Comparison of ENCODE assay signal across 17 mouse cellular contexts in the genomic region with DNA sequence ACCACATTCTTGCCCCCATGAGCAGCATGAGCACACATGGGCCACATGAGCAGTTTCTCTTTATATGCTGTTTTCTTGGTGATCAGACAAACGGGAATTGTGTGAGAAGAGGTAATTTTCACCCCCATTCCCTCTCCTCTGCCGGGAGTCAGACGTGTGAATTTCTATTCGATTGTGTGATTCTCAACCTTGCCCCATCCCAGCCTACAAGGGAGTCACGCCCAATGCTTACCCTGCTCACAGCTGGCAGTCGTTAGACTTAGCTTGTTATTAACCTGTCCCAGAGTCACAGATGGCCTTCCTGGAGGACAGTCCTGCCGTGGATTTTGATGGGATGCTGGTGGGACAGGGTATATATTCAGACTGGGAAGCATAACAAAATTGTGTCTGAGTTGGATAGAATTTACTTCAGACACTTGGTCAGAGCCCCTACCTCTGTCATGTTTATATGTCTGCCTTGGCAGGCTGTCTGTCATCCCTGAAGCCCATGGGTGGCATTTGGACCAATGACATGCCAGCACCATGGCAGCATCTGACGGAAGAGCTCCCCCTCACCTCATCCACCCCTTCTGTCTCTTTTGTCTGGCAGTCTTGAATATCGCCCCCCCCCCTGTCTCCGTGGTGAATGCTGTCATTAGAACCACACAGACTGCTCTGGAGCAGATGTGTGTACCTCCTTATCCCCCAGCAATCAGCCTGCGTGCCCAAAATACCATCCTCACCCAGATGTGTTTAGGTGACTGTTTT.
DNase-seq lines count a peak whose midpoint lies in the region; ATAC-seq lines count a peak whose summit lies in the region.
"Had no signal": no experiment of that assay in that cellular context is flagged by ENCODE, and none has a peak within 500 bp of the region (broad histone marks: within the 10 kb centered on the region; RNA-seq: fewer than 3 reads in every experiment).

No protein-coding gene starts in this region.

- H3K4me3 ChIP-seq in heart, embryonic 12.5 days: no peak overlapping the region
- no peak overlapping the region for H3K4me3 ChIP-seq in limb, embryonic 13.5 days
- H3K4me3 ChIP-seq in limb, embryonic 10.5 days: no peak overlapping the region
- no peak overlapping the region for H3K4me3 ChIP-seq in forebrain, embryonic 13.5 days
- no peak overlapping the region for H3K4me3 ChIP-seq in hindbrain, embryonic 15.5 days
- H3K4me3 ChIP-seq: liver, embryonic 12.5 days had no signal

- no peak for ATAC-seq in heart, embryonic 12.5 days (ENCODE audit: insufficient number of reproducible peaks, low FRiP score)
- ATAC-seq in limb, embryonic 13.5 days (ENCODE audit: low FRiP score, low read depth): no peak
- peak; percentile 52 for ATAC-seq in forebrain, embryonic 13.5 days
- ATAC-seq in hindbrain, embryonic 15.5 days (ENCODE audit: low FRiP score, low read depth): no peak
- ATAC-seq: liver, embryonic 12.5 days had no signal

- DNase-seq in heart, adult 11 months: peak; percentile 64
- no peak for DNase-seq in limb, embryonic 10.5 days (ENCODE audit: low spot score)
- DNase-seq in adrenal gland, postnatal 25 days: no peak
- DNase-seq in frontal cortex, adult 2 months (ENCODE audit: extremely low spot score in 1 of 2, low spot score in 1 of 2): no peak
- DNase-seq: adrenal gland, postnatal 10 days; cerebellum, adult 18-20 months; heart, adult 18-20 months; kidney, adult 8-10 months; lung, embryonic 14.5 days; retina, postnatal 1 day; thymus, adult 2 months had no signal

- H3K9me3 ChIP-seq in heart, embryonic 12.5 days (replicated peaks): no peaks in the 10 kb centered on the region
- H3K9me3 ChIP-seq in limb, embryonic 13.5 days: no peaks in the 10 kb centered on the region
- no peaks in the 10 kb centered on the region for H3K9me3 ChIP-seq in limb, embryonic 10.5 days (replicated peaks)
- H3K9me3 ChIP-seq in forebrain, embryonic 13.5 days (replicated peaks): no peaks in the 10 kb centered on the region
- no peaks in the 10 kb centered on the region for H3K9me3 ChIP-seq in hindbrain, embryonic 15.5 days
- H3K9me3 ChIP-seq: liver, embryonic 12.5 days had no signal

- H3K4me2 ChIP-seq in heart, embryonic 12.5 days: no peak overlapping the region
- H3K4me2 ChIP-seq in limb, embryonic 13.5 days (replicated peaks): no peak overlapping the region
- no peak overlapping the region for H3K4me2 ChIP-seq in forebrain, embryonic 13.5 days
- H3K4me2 ChIP-seq in hindbrain, embryonic 15.5 days: no peak overlapping the region
- H3K4me2 ChIP-seq: liver, embryonic 12.5 days; lung, embryonic 14.5 days had no signal

- H3K27ac ChIP-seq in heart, embryonic 12.5 days (ENCODE audit: poor library complexity, severe bottlenecking): no peak overlapping the region
- H3K27ac ChIP-seq in limb, embryonic 13.5 days: peak overlapping the region; percentile 6; the same call in 1 of the 2 replicates
- H3K27ac ChIP-seq in limb, embryonic 10.5 days: no peak overlapping the region
- peak overlapping the region; percentile 73 for H3K27ac ChIP-seq in forebrain, embryonic 13.5 days
- peak overlapping the region; percentile 3; the same call in 1 of the 2 replicates for H3K27ac ChIP-seq in hindbrain, embryonic 15.5 days (replicated peaks)
- H3K27ac ChIP-seq: liver, embryonic 12.5 days; macrophage had no signal

- H3K4me1 ChIP-seq in heart, embryonic 12.5 days (replicated peaks): peaks cover 28% of the 10 kb centered on the region
- peaks cover 37% of the 10 kb centered on the region for H3K4me1 ChIP-seq in limb, embryonic 13.5 days
- H3K4me1 ChIP-seq in limb, embryonic 10.5 days: peaks cover 10% of the 10 kb centered on the region; the same call in 1 of the 2 replicates
- H3K4me1 ChIP-seq in forebrain, embryonic 13.5 days: peaks cover 31% of the 10 kb centered on the region
- peaks cover 55% of the 10 kb centered on the region for H3K4me1 ChIP-seq in hindbrain, embryonic 15.5 days (replicated peaks)
- H3K4me1 ChIP-seq: liver, embryonic 12.5 days had no signal

- 48% methylated on average over 11 of the region's 11 CpGs for WGBS in heart, embryonic 12.5 days
- 39% methylated on average over 11 of the region's 11 CpGs for WGBS in limb, embryonic 13.5 days
- 49% methylated on average over 11 of the region's 11 CpGs for WGBS in limb, embryonic 10.5 days
- 47% methylated on average over 11 of the region's 11 CpGs for WGBS in forebrain, embryonic 13.5 days
- WGBS in hindbrain, embryonic 15.5 days: 35% methylated on average over 11 of the region's 11 CpGs

- H3K27me3 ChIP-seq in heart, embryonic 12.5 days (replicated peaks): no peaks in the 10 kb centered on the region
- no peaks in the 10 kb centered on the region for H3K27me3 ChIP-seq in limb, embryonic 13.5 days
- H3K27me3 ChIP-seq in limb, embryonic 10.5 days (ENCODE audit: low read depth, poor library complexity, severe bottlenecking): no peaks in the 10 kb centered on the region
- H3K27me3 ChIP-seq in forebrain, embryonic 13.5 days: no peaks in the 10 kb centered on the region
- H3K27me3 ChIP-seq in hindbrain, embryonic 15.5 days: no peaks in the 10 kb centered on the region
- H3K27me3 ChIP-seq: liver, embryonic 12.5 days had no signal

- H3K9ac ChIP-seq in heart, embryonic 12.5 days: no peak overlapping the region
- H3K9ac ChIP-seq in limb, embryonic 13.5 days: no peak overlapping the region
- H3K9ac ChIP-seq in forebrain, embryonic 13.5 days: no peak overlapping the region
- H3K9ac ChIP-seq in hindbrain, embryonic 15.5 days: no peak overlapping the region
- H3K9ac ChIP-seq: liver, embryonic 12.5 days; lung, embryonic 14.5 days had no signal

- H3K36me3 ChIP-seq in heart, embryonic 12.5 days: no peaks in the 10 kb centered on the region
- no peaks in the 10 kb centered on the region for H3K36me3 ChIP-seq in limb, embryonic 13.5 days
- no peaks in the 10 kb centered on the region for H3K36me3 ChIP-seq in limb, embryonic 10.5 days
- H3K36me3 ChIP-seq in forebrain, embryonic 13.5 days (ENCODE audit: poor library complexity, severe bottlenecking): no peaks in the 10 kb centered on the region
- no peaks in the 10 kb centered on the region for H3K36me3 ChIP-seq in hindbrain, embryonic 15.5 days
- H3K36me3 ChIP-seq: liver, embryonic 12.5 days had no signal

Comparison
In these comparisons a context has a peak if more than half of its experiments do, and no peak if none do; other contexts are left out.
1. H3K27ac ChIP-seq: peak in limb, embryonic 13.5 days (single experiment), forebrain, embryonic 13.5 days (single experiment) and hindbrain, embryonic 15.5 days (single experiment); none in heart, embryonic 12.5 days (single experiment) and limb, embryonic 10.5 days (single experiment).